Mouse (Mus musculus) liver, embryonic 14.5 days (tissue): Measurements from ENCODE around the gene Plaa. TPM values are rescaled to one million over a fixed set of nuclear protein-coding genes. Genes with fewer than 3 reads are reported as not detected.
A peak's percentile ranks its signal among the peaks of the same experiment; 100 is the strongest.

Experiments used
- ATAC-seq: fragments of 200-750 bp; cut with Nextera tagmentation; 2 replicates; pipeline ENCODE4 v1.8.0; 2017; ENCODE audit warnings: moderate number of reproducible peaks, mild to moderate bottlenecking, moderate library complexity; ENCODE audit not compliant: insufficient read depth
- DNase-seq, 3 experiments: peaks; one replicate each; pipeline ENCODE4 v3.0.0-alpha.2; 2012 to 2013; ENCODE audit warnings: low read depth in 3 of 3, low spot score in 3 of 3
- H3K27ac ChIP-seq: fragments of 300-500 bp; sonication (generic); 2 replicates; pipeline ENCODE4 v1.5.1; 2014; ENCODE audit warnings: moderate library complexity, mild to moderate bottlenecking, control low read depth, inconsistent platforms
- H3K27me3 ChIP-seq: fragments of 300-500 bp; sonication (generic); 2 replicates; pipeline ENCODE4 v1.6.1; 2014; ENCODE audit warnings: mild to moderate bottlenecking, low read length, moderate library complexity; ENCODE audit not compliant: control insufficient read depth, insufficient read depth
- H3K36me3 ChIP-seq: fragments of 300-500 bp; sonication (generic); replicated peaks from 2 replicates; pipeline ENCODE4 v1.6.1; 2014; ENCODE audit warnings: low read depth; ENCODE audit not compliant: control insufficient read depth, insufficient read depth
- H3K4me1 ChIP-seq, 2 experiments: fragments of 200-500 bp in 1 of 2; fragments of 300-500 bp in 1 of 2; sonication (generic) in 1 of 2; replicated peaks; 2 replicates each; pipeline ENCODE4 v1.6.1; 2012 to 2014; ENCODE audit warnings: antibody characterized with exemption in 1 of 2, inconsistent platforms in 1 of 2, low read length in 1 of 2; ENCODE audit not compliant: control insufficient read depth in 2 of 2, insufficient read depth in 2 of 2
- H3K4me2 ChIP-seq: fragments of 300-500 bp; sonication (generic); 2 replicates; pipeline ENCODE4 v1.6.1; 2014; ENCODE audit warnings: low read depth, mild to moderate bottlenecking, control low read depth, moderate library complexity
- H3K4me3 ChIP-seq, 2 experiments: fragments of 200-500 bp in 1 of 2; fragments of 300-500 bp in 1 of 2; sonication (generic) in 1 of 2; 2 replicates each; pipeline ENCODE4 v1.5.1; 2012 to 2014; ENCODE audit warnings: low read depth in 2 of 2, low read length in 2 of 2, mild to moderate bottlenecking in 2 of 2, control low read depth in 1 of 2, inconsistent platforms in 1 of 2, moderate library complexity in 1 of 2; ENCODE audit not compliant: insufficient read depth in 1 of 2
- H3K9ac ChIP-seq: fragments of 300-500 bp; sonication (generic); replicated peaks from 2 replicates; pipeline ENCODE4 v1.6.1; 2014; ENCODE audit warnings: mild to moderate bottlenecking, control low read depth, moderate library complexity
- H3K9me3 ChIP-seq: fragments of 300-500 bp; sonication (generic); 2 replicates; pipeline ENCODE4 v1.6.1; 2016; ENCODE audit warnings: low read length, mixed read lengths; ENCODE audit not compliant: control insufficient read depth
- CTCF ChIP-seq: IDR thresholded peaks from 2 replicates; pipeline ENCODE4 v1.5.1; 2016; ENCODE audit warnings: antibody characterized with exemption, low read depth, control low read depth
- EP300 ChIP-seq: IDR thresholded peaks from 2 replicates; pipeline ENCODE4 v1.6.1; 2016; ENCODE audit warnings: antibody characterized with exemption, low read depth
- WGBS: fragments of 180-500 bp; shearing (Covaris S2); extraction: QIAGEN DNeasy Blood & Tissue Kit; methylation state at CpG from one replicate; pipeline ENCODE4 v1.1.7; 2014; ENCODE audit not compliant: insufficient replicate concordance; 5-methylcytosine and 5-hydroxymethylcytosine counted together
- polyA plus RNA-seq, 2 experiments: library from polyadenylated mRNA; depleted of rRNA in 1 of 2; stranded (reverse) in 1 of 2; unstranded in 1 of 2; fragments of >200 nt; fragmentation: Nextera tagmentation in 1 of 2; extraction: Ambion mirVana in 1 of 2; gene quantifications; 2 replicates each; pipeline versions ENCODE4 v1.2.1 to v1.2.3; 2012 to 2014

Plaa gene
- polyA plus RNA-seq, 2 experiments = 17.0 to 26.3 TPM

GRCm38 (mm10) chr4:94564297-94564696 is 38.7 kb downstream of the Plaa start:
- Histone ChIP-seq H3K4me3 (no peak overlapping the region), H3K9me3 (no peaks in the 10 kb centered on the region), H3K4me1 (peaks cover 0 to 7% of the 10 kb centered on the region in 2 experiments; a peak in 2 of 4 replicates), H3K9ac (no peak overlapping the region), H3K36me3 (no peaks in the 10 kb centered on the region), H3K4me2 (no peak overlapping the region), H3K27me3 (no peaks in the 10 kb centered on the region), H3K27ac (no peak overlapping the region)
- TF ChIP-seq EP300 (no peak), CTCF (no peak)
- DNase-seq (no peak), ATAC-seq (peak; percentile 56; the same call in 1 of the 2 replicates)

GRCm38 (mm10) chr4:94561954-94562648 is 40.9 kb downstream of the Plaa start:
- DNase-seq = no peak
- Histone ChIP-seq H3K4me3 (no peak overlapping the region), H3K4me2 (no peak overlapping the region), H3K9me3 (no peaks in the 10 kb centered on the region), H3K9ac (no peak overlapping the region), H3K4me1 (peaks cover 0 to 9% of the 10 kb centered on the region in 2 experiments; a peak in 2 of 4 replicates), H3K27me3 (no peaks in the 10 kb centered on the region), H3K27ac (no peak overlapping the region), H3K36me3 (no peaks in the 10 kb centered on the region)
- WGBS = 54% methylated on average over 7 of the region's 7 CpGs
- no peak for TF ChIP-seq CTCF
- no peak for TF ChIP-seq EP300
- ATAC-seq = no peak

GRCm38 (mm10) chr4:94560316-94560715 is 42.7 kb downstream of the Plaa start:
- no peak overlapping the region for H3K9ac ChIP-seq
- H3K36me3 ChIP-seq = no peaks in the 10 kb centered on the region
- 67% methylated on average over 1 of the region's 1 CpGs for WGBS
- no peak for TF ChIP-seq CTCF
- TF ChIP-seq EP300 = no peak
- H3K9me3 ChIP-seq = no peaks in the 10 kb centered on the region
- ATAC-seq = no peak
- no peak for DNase-seq
- no peaks in the 10 kb centered on the region for H3K27me3 ChIP-seq
- no peak overlapping the region for H3K4me2 ChIP-seq
- peaks cover 1 to 11% of the 10 kb centered on the region in 2 experiments; a peak in 3 of 4 replicates for H3K4me1 ChIP-seq
- no peak overlapping the region for H3K4me3 ChIP-seq
- H3K27ac ChIP-seq = no peak overlapping the region

- H3K9ac ChIP-seq = no peak overlapping the region
- no peak overlapping the region for H3K27ac ChIP-seq
- no peak overlapping the region for H3K4me3 ChIP-seq
- H3K36me3 ChIP-seq = no peaks in the 10 kb centered on the region
- no peaks in the 10 kb centered on the region for H3K27me3 ChIP-seq
- TF ChIP-seq CTCF (no peak), EP300 (no peak)
- WGBS = 68% methylated on average over 2 of the region's 2 CpGs
- peaks cover 6 to 7% of the 10 kb centered on the region in 2 experiments for H3K4me1 ChIP-seq
- no peaks in the 10 kb centered on the region for H3K9me3 ChIP-seq
- DNase-seq (no peak), ATAC-seq (no peak)
- H3K4me2 ChIP-seq = no peak overlapping the region
These were observed 43.8 kb downstream of the Plaa start for GRCm38 (mm10) chr4:94559266-94559665.

- H3K27me3 ChIP-seq = no peaks in the 10 kb centered on the region
- 68% methylated on average over 7 of the region's 7 CpGs for WGBS
- no peaks in the 10 kb centered on the region for H3K9me3 ChIP-seq
- peak overlapping the region in 1 of 2 experiments; percentile 85; a peak in 2 of 4 replicates for H3K4me3 ChIP-seq
- peak overlapping the region; percentile 81 for H3K4me2 ChIP-seq
- TF ChIP-seq EP300 (no peak), CTCF (no peak)
- H3K4me1 ChIP-seq = peaks cover 6 to 7% of the 10 kb centered on the region in 2 experiments
- ATAC-seq = no peak
- H3K27ac ChIP-seq = no peak overlapping the region
- DNase-seq = no peak
- no peak overlapping the region for H3K9ac ChIP-seq
- H3K36me3 ChIP-seq = no peaks in the 10 kb centered on the region
These were observed 45.9 kb downstream of the Plaa start for GRCm38 (mm10) chr4:94557145-94557544.
